Mouse (Mus musculus): ENCODE measurements around the gene Pcsk2.

The Pcsk2 gene

GRCm38 (mm10) chr2:143739475-143740226 lies 193.7 kb downstream of the Pcsk2 start:
- DNase-seq: no peak

GRCm38 (mm10) chr2:143742436-143742835 lies 196.5 kb downstream of the Pcsk2 start:
- no peak for DNase-seq

GRCm38 (mm10) chr2:143743081-143743480 lies 197.1 kb downstream of the Pcsk2 start:
- no peak for DNase-seq

GRCm38 (mm10) chr2:143752051-143752788 lies 206.3 kb downstream of the Pcsk2 start:
- DNase-seq: no peak

GRCm38 (mm10) chr2:143776448-143776847 lies 230.5 kb downstream of the Pcsk2 start:
- DNase-seq: peak; percentile 57 to 68

DNA sequence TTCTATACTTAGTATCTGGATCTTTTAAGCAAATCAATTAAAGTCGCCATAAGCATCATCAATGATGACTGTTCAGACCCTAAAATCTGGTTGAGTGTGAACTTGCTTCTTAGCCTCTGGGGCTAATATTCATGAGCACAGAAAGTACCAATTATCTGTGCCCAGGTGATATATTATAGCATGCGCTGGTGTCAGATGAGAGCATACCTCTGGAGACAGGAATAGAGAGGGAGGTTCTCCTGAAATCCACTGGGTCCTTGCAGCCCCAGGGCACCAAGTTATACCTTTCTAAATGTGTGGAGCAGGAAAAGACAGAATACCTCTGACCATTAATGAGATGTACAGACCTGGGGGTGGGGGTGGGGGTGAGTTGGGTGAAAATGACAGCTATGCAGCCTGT lies 234.4 kb downstream of the Pcsk2 start:
- DNase-seq: no peak

GRCm38 (mm10) chr2:143789911-143790310 lies 244.0 kb downstream of the Pcsk2 start:
- DNase-seq: peak in 1 of 2 experiments; percentile 12

GRCm38 (mm10) chr2:143795858-143796257 lies 249.9 kb downstream of the Pcsk2 start:
- DNase-seq: no peak

DNA sequence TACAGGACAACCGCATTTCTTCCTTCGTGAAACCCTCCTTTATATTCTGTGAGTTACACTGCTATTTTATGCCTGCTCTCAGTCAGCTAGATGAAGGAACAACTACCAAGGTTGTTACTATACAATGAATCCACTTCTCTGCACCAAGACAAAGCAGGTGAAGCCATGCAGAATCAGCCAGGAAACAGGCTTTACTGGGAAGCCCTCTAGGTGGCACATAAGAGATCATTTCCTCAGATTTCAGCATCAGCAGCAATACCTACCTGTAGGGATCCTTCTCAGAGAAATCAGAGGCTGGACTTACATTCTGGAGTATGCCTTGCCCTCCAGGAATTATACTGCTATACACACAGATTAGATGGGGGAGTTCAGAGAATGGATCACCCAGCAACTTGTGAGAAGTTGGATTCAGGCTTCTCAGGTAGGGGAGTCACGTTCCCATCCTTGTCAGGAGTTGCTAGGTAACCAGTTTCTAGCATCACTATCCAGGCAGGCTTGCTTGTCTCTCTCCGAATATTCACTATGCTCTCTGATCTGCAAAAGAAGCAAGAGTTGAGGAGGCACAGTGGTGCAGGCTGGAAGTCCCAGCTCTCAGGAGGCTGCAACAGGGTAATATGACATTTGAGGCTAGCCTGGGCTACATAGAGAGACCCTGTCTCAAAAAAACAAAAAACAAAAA lies 250.5 kb downstream of the Pcsk2 start:
- DNase-seq: no peak

DNA sequence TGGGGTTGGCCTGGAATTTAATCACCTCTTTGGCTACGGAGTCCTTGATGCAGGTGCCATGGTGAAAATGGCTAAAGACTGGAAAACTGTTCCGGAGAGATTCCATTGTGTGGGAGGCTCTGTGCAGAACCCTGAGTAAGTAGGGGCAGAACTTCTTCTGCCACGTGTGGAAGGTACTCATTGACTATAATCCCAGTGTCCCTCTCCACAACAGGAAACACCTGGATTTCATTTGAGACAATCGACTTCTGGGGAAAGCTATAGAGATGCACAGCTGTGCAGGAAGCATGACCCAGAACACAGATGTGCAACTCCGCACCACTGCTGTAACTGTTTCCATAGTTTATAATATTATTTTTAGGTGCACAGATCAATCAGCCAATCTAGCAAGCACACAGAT lies 255.1 kb downstream of the Pcsk2 start:
- no peak for DNase-seq

GRCm38 (mm10) chr2:143806140-143806923 lies 260.4 kb downstream of the Pcsk2 start:
- no peak for DNase-seq

- DNase-seq: no peak
Observed at GRCm38 (mm10) chr2:143806924-143807664, 261.1 kb downstream of the Pcsk2 start.

DNA sequence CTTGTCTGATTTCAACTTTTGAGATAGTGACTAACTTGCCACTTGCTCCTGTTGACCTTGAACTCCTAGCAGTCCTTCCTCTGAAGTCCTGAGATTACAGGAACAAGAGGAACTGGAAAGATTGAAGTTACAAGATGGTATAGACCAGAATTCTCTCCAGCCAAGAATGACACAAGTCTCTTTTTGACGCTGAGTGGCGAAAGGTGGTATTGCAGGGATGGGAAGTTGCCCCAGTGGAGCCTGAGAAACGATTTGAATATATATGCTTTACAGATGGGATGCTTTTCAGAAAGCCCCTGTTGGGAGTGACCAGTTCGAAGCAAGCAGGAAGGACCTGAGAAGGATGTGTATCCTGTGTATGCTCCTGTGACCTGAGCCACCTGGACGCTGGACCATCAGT lies 262.8 kb downstream of the Pcsk2 start:
- DNase-seq: no peak

- DNase-seq: no peak
Observed at GRCm38 (mm10) chr2:143812262-143812661, 266.3 kb downstream of the Pcsk2 start.

GRCm38 (mm10) chr2:143813461-143813860 lies 267.5 kb downstream of the Pcsk2 start:
- no peak for DNase-seq

GRCm38 (mm10) chr2:143831645-143832044 lies 285.7 kb downstream of the Pcsk2 start:
- no peak for DNase-seq

GRCm38 (mm10) chr2:143832721-143833120 lies 286.8 kb downstream of the Pcsk2 start:
- DNase-seq: no peak

- no peak for DNase-seq
Observed at GRCm38 (mm10) chr2:143834082-143834481, 288.1 kb downstream of the Pcsk2 start.

DNA sequence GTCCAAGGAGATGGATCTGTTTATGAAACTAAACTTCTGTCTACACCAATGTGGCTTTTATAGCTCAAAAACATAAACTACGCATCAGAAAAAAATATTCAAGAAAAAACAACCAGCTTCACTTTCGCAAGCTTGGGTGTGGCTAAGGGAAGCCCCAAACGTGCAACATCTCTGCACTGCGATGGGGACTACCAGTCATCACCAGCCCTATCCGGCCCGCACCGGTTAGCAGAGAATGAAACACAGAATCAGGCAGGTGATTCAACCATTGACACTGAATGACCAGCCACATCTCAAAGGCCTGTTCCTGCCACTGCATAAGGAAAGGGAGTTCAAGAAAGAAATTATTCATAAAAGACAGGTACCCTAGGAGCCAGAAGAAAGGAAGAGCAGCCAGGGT lies 289.9 kb downstream of the Pcsk2 start:
- no peak for DNase-seq

DNA sequence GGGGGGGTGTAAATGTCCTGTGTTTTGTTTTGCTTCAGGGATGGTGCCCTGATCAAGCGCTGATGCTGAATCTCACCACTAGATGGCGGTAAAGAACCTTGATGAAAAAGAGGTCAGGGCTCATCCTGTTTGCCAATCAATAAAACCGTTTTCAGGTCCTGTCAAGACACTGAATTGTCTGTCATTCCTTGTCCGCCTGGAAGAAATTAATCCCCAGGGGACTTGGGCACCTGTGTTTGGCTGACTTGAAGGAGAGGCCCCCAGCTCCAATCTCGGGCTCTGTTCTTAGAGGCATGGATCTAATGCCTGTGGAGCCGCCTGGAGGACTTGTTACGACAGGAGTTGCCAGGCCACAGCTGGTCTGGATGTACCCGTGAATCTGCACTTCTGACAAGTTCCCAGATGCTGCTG lies 291.3 kb downstream of the Pcsk2 start:
- DNase-seq: peak; percentile 74 to 75

DNA sequence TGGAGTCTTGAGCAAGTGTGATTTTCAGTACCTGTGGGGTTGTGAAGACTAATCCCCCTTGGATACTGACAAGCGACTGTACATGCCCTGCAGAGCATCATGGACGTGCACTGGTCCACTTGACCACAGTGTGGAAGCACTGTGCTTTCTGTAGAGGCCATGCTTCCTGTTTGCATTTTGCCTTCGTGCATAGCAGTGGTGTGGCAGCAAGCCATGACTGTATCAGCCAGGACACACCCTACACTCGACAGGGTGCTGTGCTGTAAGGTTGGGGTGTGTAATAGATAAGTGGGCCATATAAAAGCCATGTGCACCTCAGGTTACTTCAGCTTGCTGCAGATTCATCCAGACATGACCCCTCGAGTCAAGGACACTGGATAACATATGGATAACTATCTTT lies 292.7 kb downstream of the Pcsk2 start:
- no peak for DNase-seq

DNA sequence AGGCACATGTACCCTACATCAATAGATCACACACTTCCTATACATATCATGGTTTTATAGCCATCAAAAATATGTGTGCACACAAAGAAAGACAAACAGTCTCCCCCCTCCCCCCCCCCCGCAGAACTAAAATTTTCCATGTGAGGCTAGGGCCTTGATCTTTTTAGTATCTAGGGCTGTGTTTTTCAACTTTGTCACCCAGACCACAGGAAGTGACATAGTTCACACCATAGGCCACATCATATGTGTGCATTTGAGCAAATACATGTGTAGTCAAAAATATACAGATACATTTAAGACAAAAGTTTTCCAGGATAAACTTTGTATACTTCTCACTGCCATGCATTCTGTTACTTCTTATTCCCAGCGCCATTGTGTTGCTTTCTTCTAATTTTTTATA lies 293.5 kb downstream of the Pcsk2 start:
- DNase-seq: no peak
